Mouse (Mus musculus) hindbrain, embryonic 16.5 days (tissue): ENCODE measurements around the gene Dnaaf3. TPM values are rescaled to one million over a fixed set of nuclear protein-coding genes. Genes with fewer than 3 reads are reported as not detected.

Source experiments
- ATAC-seq: fragments of 200-750 bp; cut with Nextera tagmentation; 2 replicates; pipeline ENCODE4 v1.8.0; 2017; ENCODE audit warnings: moderate TSS enrichment, moderate library complexity
- H3K27ac ChIP-seq: fragments of 300-500 bp; sonication (generic); 2 replicates; pipeline ENCODE4 v1.5.1; 2014; ENCODE audit warnings: low read depth, mild to moderate bottlenecking, control low read depth, low read length, moderate library complexity
- H3K27me3 ChIP-seq: fragments of 300-500 bp; sonication (generic); replicated peaks from 2 replicates; pipeline ENCODE4 v1.6.1; 2014; ENCODE audit warnings: low read length; ENCODE audit not compliant: control insufficient read depth, insufficient read depth
- H3K36me3 ChIP-seq: fragments of 300-500 bp; sonication (generic); 2 replicates; pipeline ENCODE4 v1.6.1; 2014; ENCODE audit warnings: mild to moderate bottlenecking, low read length, moderate library complexity, mixed read lengths; ENCODE audit not compliant: control insufficient read depth, insufficient read depth
- H3K4me1 ChIP-seq: fragments of 300-500 bp; sonication (generic); 2 replicates; pipeline ENCODE4 v1.6.1; 2014; ENCODE audit warnings: low read depth, low read length; ENCODE audit not compliant: control insufficient read depth, insufficient read depth
- H3K4me2 ChIP-seq: fragments of 300-500 bp; sonication (generic); 2 replicates; pipeline ENCODE4 v1.6.1; 2014; ENCODE audit warnings: mild to moderate bottlenecking, low read length, control low read depth, moderate library complexity
- H3K4me3 ChIP-seq: fragments of 300-500 bp; sonication (generic); 2 replicates; pipeline ENCODE4 v1.5.1; 2014; ENCODE audit warnings: mild to moderate bottlenecking, low read length, control low read depth, moderate library complexity
- H3K9ac ChIP-seq: fragments of 300-500 bp; sonication (generic); 2 replicates; pipeline ENCODE4 v1.6.1; 2014; ENCODE audit warnings: low read depth, mild to moderate bottlenecking, control low read depth, low read length, moderate library complexity
- H3K9me3 ChIP-seq: fragments of 300-500 bp; sonication (generic); 2 replicates; pipeline ENCODE4 v1.6.1; 2014; ENCODE audit warnings: mild to moderate bottlenecking, low read length, moderate library complexity; ENCODE audit not compliant: control insufficient read depth
- WGBS: fragments of 180-500 bp; shearing (Covaris S2); extraction: QIAGEN DNeasy Blood & Tissue Kit; methylation state at CpG from one replicate; pipeline ENCODE4 v1.1.7; 2014; 5-methylcytosine and 5-hydroxymethylcytosine counted together
- polyA plus RNA-seq: library from polyadenylated mRNA; unstranded; fragments of >200 nt; fragmentation: Nextera tagmentation; extraction: Ambion mirVana; gene quantifications from 2 replicates; pipeline ENCODE4 v1.2.1, GENCODE M21; 2015

Dnaaf3 gene
- polyA plus RNA-seq, 1 experiment from 2014 or later, result 2.8 TPM

GRCm38 (mm10) chr7:4503858-4504257, 28.4 kb downstream of the Dnaaf3 start:
- Histone ChIP-seq H3K27me3 (no peaks in the 10 kb centered on the region), H3K9ac (no peak overlapping the region), H3K4me3 (no peak overlapping the region), H3K27ac (no peak overlapping the region), H3K4me1 (peaks cover 17% of the 10 kb centered on the region), H3K9me3 (no peaks in the 10 kb centered on the region), H3K4me2 (no peak overlapping the region), H3K36me3 (0 out of 2 replicates have a peak, but pooled peaks cover 3% of the 10 kb centered on the region)
- ATAC-seq, result no peak
- 85% methylated on average over 5 of the region's 5 CpGs for WGBS

GRCm38 (mm10) chr7:4503100-4503499, 29.2 kb downstream of the Dnaaf3 start:
- Histone ChIP-seq H3K4me3 (no peak overlapping the region), H3K27ac (no peak overlapping the region), H3K4me1 (peaks cover 24% of the 10 kb centered on the region), H3K9ac (no peak overlapping the region), H3K4me2 (no peak overlapping the region), H3K36me3 (0 out of 2 replicates have a peak, but pooled peaks cover 3% of the 10 kb centered on the region), H3K9me3 (no peaks in the 10 kb centered on the region), H3K27me3 (no peaks in the 10 kb centered on the region)
- ATAC-seq, result no peak
- WGBS, result 84% methylated on average over 4 of the region's 4 CpGs

DNA sequence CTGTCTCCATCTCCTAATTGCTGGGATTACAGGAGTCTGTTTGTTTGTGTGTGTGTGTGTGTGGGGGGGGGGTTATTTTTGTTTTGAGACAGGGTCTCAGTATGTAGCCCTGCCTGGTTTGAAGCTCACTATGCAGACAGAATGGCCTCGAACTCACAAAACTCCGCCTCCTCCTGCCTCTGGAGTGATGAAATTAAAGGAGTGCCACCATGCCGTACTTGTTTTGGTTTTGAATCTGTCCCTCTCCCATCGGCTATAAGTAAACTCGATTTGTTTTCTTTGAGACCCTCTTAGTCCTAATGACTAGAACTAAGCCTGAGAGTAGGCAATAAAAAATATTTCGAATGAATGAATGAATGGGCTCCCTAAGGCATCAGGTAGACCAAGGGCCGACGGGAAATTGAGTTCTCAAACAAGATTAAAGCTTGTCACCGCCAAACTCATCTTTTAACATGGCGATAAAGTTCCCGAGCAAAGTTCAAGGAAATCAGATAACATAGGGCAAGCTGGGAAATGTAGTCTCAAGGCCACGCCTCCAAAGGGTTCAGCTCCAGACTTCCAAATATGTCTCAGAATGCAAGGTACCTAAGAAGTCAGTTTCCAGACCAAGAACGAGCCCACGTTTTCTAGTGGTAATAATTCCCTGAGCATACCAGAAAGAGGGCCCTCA, 29.7 kb downstream of the Dnaaf3 start:
- Histone ChIP-seq H3K4me3 (peak overlapping the region; percentile 82), H3K4me1 (peaks cover 30% of the 10 kb centered on the region), H3K27me3 (no peaks in the 10 kb centered on the region), H3K4me2 (peak overlapping the region; percentile 74), H3K36me3 (0 out of 2 replicates have a peak, but pooled peaks cover 3% of the 10 kb centered on the region), H3K9ac (peak overlapping the region; percentile 43), H3K9me3 (no peaks in the 10 kb centered on the region), H3K27ac (peak overlapping the region; percentile 91; the same call in 1 of the 2 replicates)
- 10% methylated on average over 14 of the region's 14 CpGs for WGBS
- ATAC-seq, result peak; percentile 15

GRCm38 (mm10) chr7:4501558-4502397, 30.5 kb downstream of the Dnaaf3 start, which contains the start of gene Ppp1r12c:
Gene Ppp1r12c (minus strand): TSS chr7:4501680.
- 0% methylated on average over 57 of the region's 62 CpGs for WGBS
- Histone ChIP-seq H3K27ac (peak within 1 kb of the TSS; percentile 91), H3K36me3 (0 out of 2 replicates have a peak, but pooled peaks cover 3% of the 10 kb centered on the region), H3K9me3 (no peaks in the 10 kb centered on the region), H3K9ac (peak within 1 kb of the TSS; percentile 98), H3K27me3 (no peaks in the 10 kb centered on the region), H3K4me1 (peaks cover 31% of the 10 kb centered on the region), H3K4me2 (peak within 1 kb of the TSS; percentile 87), H3K4me3 (peak within 1 kb of the TSS; percentile 82)
- peak; percentile 93 for ATAC-seq

GRCm38 (mm10) chr7:4500892-4501471, 31.3 kb downstream of the Dnaaf3 start:
- under 1% methylated on average over 51 of the region's 52 CpGs for WGBS
- H3K4me1 ChIP-seq, result peaks cover 31% of the 10 kb centered on the region

GRCm38 (mm10) chr7:4499034-4499433, 33.2 kb downstream of the Dnaaf3 start:
- Histone ChIP-seq H3K4me2 (peak overlapping the region; percentile 27), H3K4me3 (no peak overlapping the region), H3K9me3 (no peaks in the 10 kb centered on the region), H3K9ac (peak overlapping the region; percentile 36; the same call in 1 of the 2 replicates), H3K36me3 (0 out of 2 replicates have a peak, but pooled peaks cover 6% of the 10 kb centered on the region), H3K4me1 (peaks cover 31% of the 10 kb centered on the region), H3K27me3 (no peaks in the 10 kb centered on the region), H3K27ac (0 out of 2 replicates have a peak overlapping the region, but pooled peaks have one; percentile 34)
- whole genome bisulfite sequencing, result 91% methylated on average over 4 of the region's 4 CpGs
- ATAC-seq, result no peak

More at GRCm38 (mm10) chr7:4500892-4501471, 31.3 kb downstream of the Dnaaf3 start:
- Histone ChIP-seq H3K9ac (peak overlapping the region; percentile 98), H3K4me2 (peak overlapping the region; percentile 87), H3K9me3 (no peaks in the 10 kb centered on the region), H3K4me3 (peak overlapping the region; percentile 82), H3K36me3 (0 out of 2 replicates have a peak, but pooled peaks cover 3% of the 10 kb centered on the region), H3K27ac (peak overlapping the region; percentile 91), H3K27me3 (no peaks in the 10 kb centered on the region)
- peak; percentile 53 for ATAC-seq

DNA sequence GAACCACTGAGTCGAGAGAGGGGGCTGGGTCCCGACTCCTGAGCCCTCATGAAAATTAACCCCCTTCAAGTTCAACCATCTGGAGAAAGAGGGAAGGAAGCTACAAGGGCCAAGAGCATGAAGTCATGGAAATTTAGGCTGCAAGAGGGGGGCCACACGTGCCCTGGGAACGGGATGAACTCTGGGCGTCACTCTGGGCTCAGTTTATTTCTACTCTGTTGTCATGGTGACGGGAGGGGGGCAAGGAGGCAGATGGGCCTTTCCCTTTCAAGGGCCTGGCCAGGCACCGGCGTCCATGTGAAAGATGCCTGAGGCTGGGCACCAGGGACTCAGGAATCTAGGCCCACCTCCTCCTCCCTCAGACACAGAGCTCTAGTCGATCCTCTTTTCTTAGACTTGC, 34.0 kb downstream of the Dnaaf3 start:
- Histone ChIP-seq H3K9ac (peak overlapping the region; percentile 36), H3K4me2 (peak overlapping the region; percentile 30), H3K9me3 (no peaks in the 10 kb centered on the region), H3K36me3 (peaks cover 6% of the 10 kb centered on the region; the same call in 1 of the 2 replicates), H3K4me1 (peaks cover 31% of the 10 kb centered on the region), H3K27ac (no peak overlapping the region), H3K27me3 (no peaks in the 10 kb centered on the region), H3K4me3 (peak overlapping the region; percentile 10; the same call in 1 of the 2 replicates)
- WGBS, result 7% methylated on average over 9 of the region's 9 CpGs
- 0 out of 2 replicates have a peak, but pooled peaks have one; percentile 3 for ATAC-seq

GRCm38 (mm10) chr7:4497271-4497903, 34.9 kb downstream of the Dnaaf3 start:
- no peaks in the 10 kb centered on the region for H3K9me3 ChIP-seq
- peaks cover 6% of the 10 kb centered on the region; the same call in 1 of the 2 replicates for H3K36me3 ChIP-seq
- peaks cover 31% of the 10 kb centered on the region for H3K4me1 ChIP-seq
- no peak for ATAC-seq
- H3K4me2 ChIP-seq, result no peak overlapping the region
- H3K4me3 ChIP-seq, result no peak overlapping the region
- H3K27ac ChIP-seq, result no peak overlapping the region
- 94% methylated on average over 9 of the region's 9 CpGs for WGBS
- no peak overlapping the region for H3K9ac ChIP-seq
- no peaks in the 10 kb centered on the region for H3K27me3 ChIP-seq
